In the genomic region with DNA sequence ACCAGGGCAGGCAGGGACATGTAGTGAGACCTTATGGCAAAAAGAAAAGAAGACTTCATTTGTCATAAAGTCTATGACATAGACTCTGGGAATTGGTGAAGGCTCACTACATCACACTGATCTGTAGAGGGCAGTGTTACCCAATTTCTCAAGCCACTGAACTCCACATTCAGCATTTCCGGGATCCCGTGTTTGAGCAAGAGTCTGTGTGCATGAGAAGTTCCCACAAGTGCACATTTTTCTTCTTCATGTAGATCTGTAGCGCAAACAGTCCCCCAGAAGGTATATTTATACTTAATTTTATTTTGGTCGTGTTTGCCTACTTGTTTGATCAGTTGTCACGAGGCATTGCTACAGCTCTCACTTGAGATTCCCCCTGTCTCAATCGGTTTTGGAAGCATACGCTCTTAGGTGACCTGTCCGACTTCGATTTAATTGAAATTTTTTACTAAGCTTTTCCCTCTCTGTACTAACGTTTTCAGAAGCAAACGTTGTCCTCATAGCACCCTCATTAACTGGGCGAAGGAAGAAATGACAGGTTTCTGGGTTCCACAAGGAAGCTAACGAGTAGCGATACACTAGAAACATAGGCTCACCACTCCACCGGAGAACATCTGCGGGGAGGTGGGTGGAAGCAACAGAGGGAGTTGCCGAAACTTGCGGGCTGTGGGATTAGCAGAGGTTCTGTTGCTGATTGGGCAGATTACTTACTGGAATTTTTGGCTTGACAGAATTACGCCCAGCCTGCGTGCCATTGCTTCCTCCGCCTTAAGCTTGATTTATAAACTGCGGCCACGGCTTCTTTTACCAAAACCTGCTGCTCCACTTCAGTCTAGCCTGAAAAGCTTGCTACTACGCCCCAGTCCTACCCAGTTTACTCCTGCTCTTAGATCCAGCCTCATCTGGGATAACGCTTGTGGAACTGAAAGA, we compare ENCODE assay signal across 8 mouse cellular contexts. TPM values are rescaled to one million over a fixed set of nuclear protein-coding genes. Genes with fewer than 3 reads are reported as not detected.
DNase-seq lines count a peak whose midpoint lies in the region; ATAC-seq and TF ChIP-seq lines count a peak whose summit lies in the region.

No protein-coding gene starts in this region.

- H3K27ac ChIP-seq in ES-Bruce4 (ENCODE audit: insufficient read depth, low read length), result no peak overlapping the region
- 0 out of 2 replicates have a peak overlapping the region, but pooled peaks have one; percentile 12 for H3K27ac ChIP-seq in lung, embryonic 14.5 days (ENCODE audit: low read depth)
- no peak overlapping the region for H3K27ac ChIP-seq in neural tube, embryonic 15.5 days (replicated peaks)

- peak; percentile 26; the same call in 1 of the 2 replicates for ATAC-seq in lung, embryonic 14.5 days (ENCODE audit: insufficient read depth)
- ATAC-seq in neural tube, embryonic 15.5 days (ENCODE audit: low FRiP score), result no peak

- peak overlapping the region; percentile 18; the same call in 1 of the 2 replicates for H3K9ac ChIP-seq in ES-Bruce4 (ENCODE audit: low read depth, poor library complexity, severe bottlenecking)
- H3K9ac ChIP-seq in lung, embryonic 14.5 days, result peak overlapping the region; percentile 26; the same call in 1 of the 2 replicates
- 0 out of 2 replicates have a peak overlapping the region, but pooled peaks have one; percentile 0 for H3K9ac ChIP-seq in neural tube, embryonic 15.5 days (replicated peaks)

- peaks cover 10% of the 10 kb centered on the region for H3K36me3 ChIP-seq in ES-Bruce4 (ENCODE audit: control insufficient read depth, insufficient read depth, low read length, poor library complexity, severe bottlenecking)
- peaks cover 17% of the 10 kb centered on the region for H3K36me3 ChIP-seq in lung, embryonic 14.5 days (ENCODE audit: insufficient read depth)
- peaks cover 13% of the 10 kb centered on the region for H3K36me3 ChIP-seq in neural tube, embryonic 15.5 days

- peak overlapping the region; percentile 77 for H3K4me2 ChIP-seq in lung, embryonic 14.5 days
- peak overlapping the region; percentile 55 for H3K4me2 ChIP-seq in neural tube, embryonic 15.5 days

- TF ChIP-seq EP300 in ES-Bruce4 (IDR thresholded peaks at IDR 0.05; ENCODE audit: insufficient read depth, low read depth, low read length), result no peak

- no peak for TF ChIP-seq POLR2A in ES-Bruce4 (IDR thresholded peaks at IDR 0.05; ENCODE audit: insufficient read depth, low read length)
- TF ChIP-seq POLR2A in brain, embryonic 14.5 days (IDR thresholded peaks at IDR 0.05; ENCODE audit: borderline replicate concordance, extremely low read depth, insufficient read depth, insufficient read length, poor library complexity, severe bottlenecking), result no peak

- peak; percentile 89 for DNase-seq in brain, embryonic 14.5 days (ENCODE audit: low read depth)
- DNase-seq in fat pad, adult 2 months (ENCODE audit: extremely low read depth, low read depth, low spot score), result peak; percentile 59
- peak; percentile 77 to 80 for DNase-seq in heart, postnatal 10 days
- peak; percentile 71 for DNase-seq in layer of hippocampus, adult 11-12 months (ENCODE audit: low spot score)
- DNase-seq in lung, embryonic 14.5 days, result peak; percentile 91
- DNase-seq in yolk sac, embryonic 10.5 days (ENCODE audit: low spot score), result peak; percentile 72

- H3K4me3 ChIP-seq in ES-Bruce4 (ENCODE audit: low read depth, low read length), result peak overlapping the region; percentile 35
- H3K4me3 ChIP-seq in lung, embryonic 14.5 days (ENCODE audit: low read depth, low read length), result peak overlapping the region; percentile 35
- peak overlapping the region; percentile 25 for H3K4me3 ChIP-seq in neural tube, embryonic 15.5 days (replicated peaks)

- intact Hi-C loops in heart, postnatal 10 days (cut with DNase I), result loop anchor here (1.0 to 10.0 kb wide), 4 partner anchors 125 to 282 kb away; a partner anchor contains a TSS

- no peaks in the 10 kb centered on the region; the same call in 1 of the 2 replicates for H3K9me3 ChIP-seq in ES-Bruce4 (replicated peaks; ENCODE audit: control insufficient read depth, insufficient read depth, low read length, poor library complexity, severe bottlenecking)
- H3K9me3 ChIP-seq in lung, embryonic 14.5 days (ENCODE audit: low read depth, low read length), result no peaks in the 10 kb centered on the region
- H3K9me3 ChIP-seq in neural tube, embryonic 15.5 days (replicated peaks), result no peaks in the 10 kb centered on the region

- WGBS in lung, embryonic 14.5 days, result 22% methylated on average over 25 of the region's 25 CpGs
- 19% methylated on average over 25 of the region's 25 CpGs for WGBS in neural tube, embryonic 15.5 days

- H3K27me3 ChIP-seq in ES-Bruce4 (ENCODE audit: control insufficient read depth, insufficient read depth, low read length, poor library complexity, severe bottlenecking), result no peaks in the 10 kb centered on the region
- no peaks in the 10 kb centered on the region for H3K27me3 ChIP-seq in lung, embryonic 14.5 days (ENCODE audit: insufficient read depth, low read length)
- H3K27me3 ChIP-seq in neural tube, embryonic 15.5 days (replicated peaks), result no peaks in the 10 kb centered on the region

- H3K4me1 ChIP-seq in ES-Bruce4 (ENCODE audit: control insufficient read depth, insufficient read depth, low read length), result no peaks in the 10 kb centered on the region
- 0 out of 2 replicates have a peak, but pooled peaks cover 3% of the 10 kb centered on the region for H3K4me1 ChIP-seq in lung, embryonic 14.5 days (ENCODE audit: insufficient read depth)
- peaks cover 24% of the 10 kb centered on the region for H3K4me1 ChIP-seq in neural tube, embryonic 15.5 days

- no peak for TF ChIP-seq CTCF in ES-Bruce4 (IDR thresholded peaks at IDR 0.05; ENCODE audit: low read depth, low read length)
- TF ChIP-seq CTCF in brain, embryonic 14.5 days (IDR thresholded peaks at IDR 0.05; ENCODE audit: borderline replicate concordance, extremely low read depth, insufficient read depth, insufficient read length), result peak; percentile 72; the same call in 1 of the 2 replicates
- TF ChIP-seq CTCF in lung, embryonic 14.5 days (IDR thresholded peaks at IDR 0.05; ENCODE audit: low read depth), result peak; percentile 79

RNA-seq across cellular contexts. Expression of a gene that starts 1.7 kb away (rescaled TPM):
- 86.6 and 94.0 TPM in 2 replicates for polyA plus RNA-seq in ES-Bruce4 (2011; ENCODE audit: insufficient read depth, insufficient read length, low read depth, missing spikeins)
- polyA plus RNA-seq in brain, embryonic 14.5 days (2012; rRNA removed), result 56.7 and 61.0 TPM in 2 replicates
- 10 to 100 TPM; 52.7 to 54.2 TPM for total RNA-seq in heart, postnatal 10 days (2021)
- polyA plus RNA-seq in lung, embryonic 14.5 days (2014; fragmentation: Nextera tagmentation; extraction: Ambion mirVana), result 111 and 112 TPM in 2 replicates
- 100 and 103 TPM in 2 replicates for polyA plus RNA-seq in neural tube, embryonic 15.5 days (2015; fragmentation: Nextera tagmentation; extraction: Ambion mirVana)

RNA-seq across cellular contexts. Expression of a gene that starts 19.8 kb away (rescaled TPM):
- 37.9 and 38.8 TPM in 2 replicates for polyA plus RNA-seq in ES-Bruce4 (2011; ENCODE audit: insufficient read depth, insufficient read length, low read depth, missing spikeins)
- 63.6 and 109 TPM in 2 replicates for polyA plus RNA-seq in brain, embryonic 14.5 days (2012; rRNA removed)
- 10 to 100 TPM; 60.7 to 61.7 TPM for total RNA-seq in heart, postnatal 10 days (2021)
- 24.6 and 25.2 TPM in 2 replicates for polyA plus RNA-seq in lung, embryonic 14.5 days (2014; fragmentation: Nextera tagmentation; extraction: Ambion mirVana)
- 32.2 and 34.2 TPM in 2 replicates for polyA plus RNA-seq in neural tube, embryonic 15.5 days (2015; fragmentation: Nextera tagmentation; extraction: Ambion mirVana)

RNA-seq across cellular contexts. Expression of a gene that starts 38.3 kb away (rescaled TPM):
- polyA plus RNA-seq in ES-Bruce4 (2011; ENCODE audit: insufficient read depth, insufficient read length, low read depth, missing spikeins), result 282 and 298 TPM in 2 replicates
- 1,266 and 1,281 TPM in 2 replicates for polyA plus RNA-seq in brain, embryonic 14.5 days (2012; rRNA removed)
- total RNA-seq in heart, postnatal 10 days (2021), result 100 to 1,000 TPM; 253 to 284 TPM
- polyA plus RNA-seq in lung, embryonic 14.5 days (2014; fragmentation: Nextera tagmentation; extraction: Ambion mirVana), result 641 and 646 TPM in 2 replicates
- 1,083 and 1,151 TPM in 2 replicates for polyA plus RNA-seq in neural tube, embryonic 15.5 days (2015; fragmentation: Nextera tagmentation; extraction: Ambion mirVana)

RNA-seq across cellular contexts. Expression of a gene that starts 51.4 kb away (rescaled TPM):
- polyA plus RNA-seq in ES-Bruce4 (2011; ENCODE audit: insufficient read depth, insufficient read length, low read depth, missing spikeins), result 56.2 and 61.0 TPM in 2 replicates
- 67.5 TPM in 2 replicates for polyA plus RNA-seq in brain, embryonic 14.5 days (2012; rRNA removed)
- total RNA-seq in heart, postnatal 10 days (2021), result 10 to 100 TPM; 62.9 to 66.2 TPM
- polyA plus RNA-seq in lung, embryonic 14.5 days (2014; fragmentation: Nextera tagmentation; extraction: Ambion mirVana), result 51.1 and 53.9 TPM in 2 replicates
- polyA plus RNA-seq in neural tube, embryonic 15.5 days (2015; fragmentation: Nextera tagmentation; extraction: Ambion mirVana), result 91.1 and 93.2 TPM in 2 replicates
